Mouse (Mus musculus): ENCODE measurements at regions not wholly inside any gene's neighbourhood (a gene's known extent, or its start where the extent isn't known, plus 50 kb on each side); places are given as distances from the start of the nearest gene placed in this dataset.

GRCm38 (mm10) chr1:187418186-187419140, 190.1 kb upstream of the Esrrg start:
- TF ChIP-seq GATA1 (IDR thresholded peaks at IDR 0.05; ENCODE audit: low read depth, low read length), result no peak
- no peak for TF ChIP-seq POLR2A (IDR thresholded peaks at IDR 0.05; ENCODE audit: control insufficient read depth in 1 of 2, insufficient read depth in 1 of 2, low read depth in 1 of 2, low read length in 2 of 2, poor library complexity in 1 of 2)
- no peak for TF ChIP-seq EP300 (IDR thresholded peaks at IDR 0.05; ENCODE audit: low read depth in 1 of 2, low read length in 2 of 2)
- TF ChIP-seq MAX (IDR thresholded peaks at IDR 0.05; ENCODE audit: low read length), result no peak
- no peak for TF ChIP-seq USF1 (IDR thresholded peaks at IDR 0.05; ENCODE audit: low read depth, low read length)
- TF ChIP-seq ETS1 (IDR thresholded peaks at IDR 0.05; ENCODE audit: low read depth, low read length), result no peak
- no peak for TF ChIP-seq ZC3H11A (IDR thresholded peaks at IDR 0.05; ENCODE audit: low read depth, low read length)
- TF ChIP-seq NELFE (IDR thresholded peaks at IDR 0.05; ENCODE audit: low read depth, low read length), result no peak
- TF ChIP-seq CTCF (IDR thresholded peaks at IDR 0.05 in 2 of 3, conservative IDR thresholded peaks at IDR 0.05 in 1 of 3; ENCODE audit: control insufficient read depth in 1 of 3, insufficient read depth in 1 of 3, low read depth in 2 of 3, low read length in 3 of 3, poor library complexity in 1 of 3, severe bottlenecking in 1 of 3), result no peak
- TF ChIP-seq RCOR1 (IDR thresholded peaks at IDR 0.05; ENCODE audit: low read depth, low read length), result no peak
